Mouse (Mus musculus) stomach, postnatal 0 days (tissue): ENCODE results near the gene Gm21974. TPM values are rescaled to one million over a fixed set of nuclear protein-coding genes. Genes with fewer than 3 reads are reported as not detected.

Source experiments
- ATAC-seq: fragments of 200-750 bp; cut with Nextera tagmentation; 2 replicates; pipeline ENCODE4 v1.8.0; 2017; ENCODE audit not compliant: low FRiP score, low TSS enrichment
- DNase-seq: peaks from one replicate; pipeline ENCODE4 v3.0.0-alpha.2; 2016; ENCODE audit warnings: low spot score
- H3K27ac ChIP-seq: fragments of 300-500 bp; sonication (generic); replicated peaks from 2 replicates; pipeline ENCODE4 v1.5.1; 2014; ENCODE audit warnings: mild to moderate bottlenecking, control low read depth
- H3K27me3 ChIP-seq: fragments of 300-500 bp; sonication (generic); 2 replicates; pipeline ENCODE4 v1.6.1; 2014; ENCODE audit warnings: low read length; ENCODE audit not compliant: control insufficient read depth, insufficient read depth
- H3K36me3 ChIP-seq: fragments of 300-500 bp; sonication (generic); 2 replicates; pipeline ENCODE4 v1.6.1; 2014; ENCODE audit warnings: low read length, mixed read lengths; ENCODE audit not compliant: control insufficient read depth, insufficient read depth
- H3K4me1 ChIP-seq: fragments of 300-500 bp; sonication (generic); replicated peaks from 2 replicates; pipeline ENCODE4 v1.6.1; 2014; ENCODE audit warnings: antibody characterized with exemption; ENCODE audit not compliant: control insufficient read depth, insufficient read depth
- H3K4me2 ChIP-seq: fragments of 300-500 bp; sonication (generic); replicated peaks from 2 replicates; pipeline ENCODE4 v1.6.1; 2014; ENCODE audit warnings: low read depth, mild to moderate bottlenecking, control low read depth, moderate library complexity
- H3K4me3 ChIP-seq: fragments of 300-500 bp; sonication (generic); 2 replicates; pipeline ENCODE4 v1.5.1; 2014; ENCODE audit warnings: low read depth, low read length, control low read depth
- H3K9ac ChIP-seq: fragments of 300-500 bp; sonication (generic); 2 replicates; pipeline ENCODE4 v1.6.1; 2014; ENCODE audit warnings: mild to moderate bottlenecking, low read length, control low read depth, mixed read lengths
- H3K9me3 ChIP-seq: fragments of 300-500 bp; sonication (generic); 2 replicates; pipeline ENCODE4 v1.6.1; 2016; ENCODE audit warnings: low read length; ENCODE audit not compliant: control insufficient read depth
- CTCF ChIP-seq: IDR thresholded peaks from 2 replicates; pipeline ENCODE4 v1.5.1; 2016; ENCODE audit warnings: antibody characterized with exemption, low read depth, mild to moderate bottlenecking, moderate library complexity
- EP300 ChIP-seq: optimal IDR thresholded peaks from 2 replicates; pipeline ENCODE3; 2016; ENCODE audit warnings: antibody characterized with exemption
- WGBS: fragments of 180-500 bp; shearing (Covaris S2); extraction: QIAGEN DNeasy Blood & Tissue Kit; methylation state at CpG from one replicate; pipeline ENCODE4 v1.1.7; 2014; 5-methylcytosine and 5-hydroxymethylcytosine counted together
- polyA plus RNA-seq: library from polyadenylated mRNA; unstranded; fragments of >200 nt; fragmentation: Nextera tagmentation; extraction: Ambion mirVana; gene quantifications from 2 replicates; pipeline ENCODE4 v1.2.1, GENCODE M21; 2015

The Gm21974 gene
- polyA plus RNA-seq, 1 experiment from 2014 or later = not detected

DNA sequence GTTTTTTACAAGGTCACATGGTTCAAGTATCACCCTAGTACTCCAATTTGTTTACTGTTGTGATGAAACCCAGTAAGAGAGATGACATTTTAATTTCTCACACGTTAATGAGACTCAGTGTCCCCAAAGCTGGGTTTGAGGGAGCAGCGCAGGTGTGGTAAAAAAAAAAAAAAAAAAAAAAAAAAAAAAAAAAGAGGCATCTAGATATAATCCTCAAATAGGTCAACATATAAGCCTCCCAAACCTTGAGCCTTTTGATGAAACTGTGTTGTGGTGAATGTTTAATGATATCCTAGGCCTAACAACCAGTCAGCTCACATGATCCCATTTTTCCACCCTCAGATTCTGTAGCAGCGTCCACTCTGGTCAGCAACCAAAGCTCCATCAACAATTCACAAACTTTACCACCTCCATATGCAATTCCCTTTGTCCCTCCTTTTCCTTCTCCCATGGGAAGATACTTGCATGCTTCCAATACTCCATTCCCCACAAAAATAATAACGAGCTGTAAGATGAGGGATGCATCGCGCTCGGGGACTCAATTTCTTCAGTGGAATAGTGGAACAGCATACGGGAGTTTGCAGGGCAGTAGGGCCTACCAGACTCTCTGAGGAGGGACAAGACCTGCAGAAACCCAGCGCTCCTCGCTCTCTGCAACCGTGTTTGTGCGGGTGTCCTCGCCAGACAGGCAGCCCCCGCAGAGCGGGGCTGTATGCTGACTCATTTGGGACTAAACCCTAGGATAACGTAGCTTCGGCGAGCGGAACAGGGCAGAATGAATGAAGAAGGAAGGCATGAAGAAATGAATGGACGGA, 20.2 kb downstream of the Gm21974 start:
- WGBS = 3% methylated on average over 20 of the region's 20 CpGs
- Histone ChIP-seq H3K27me3 (no peaks in the 10 kb centered on the region), H3K4me2 (peak overlapping the region; percentile 68), H3K9me3 (no peaks in the 10 kb centered on the region), H3K27ac (peak overlapping the region; percentile 97), H3K9ac (peak overlapping the region; percentile 94), H3K4me1 (0 out of 2 replicates have a peak, but pooled peaks cover 3% of the 10 kb centered on the region), H3K4me3 (peak overlapping the region; percentile 97), H3K36me3 (peaks cover 16% of the 10 kb centered on the region)
- no peak for TF ChIP-seq EP300
- ATAC-seq (no peak), DNase-seq (no peak)

DNA sequence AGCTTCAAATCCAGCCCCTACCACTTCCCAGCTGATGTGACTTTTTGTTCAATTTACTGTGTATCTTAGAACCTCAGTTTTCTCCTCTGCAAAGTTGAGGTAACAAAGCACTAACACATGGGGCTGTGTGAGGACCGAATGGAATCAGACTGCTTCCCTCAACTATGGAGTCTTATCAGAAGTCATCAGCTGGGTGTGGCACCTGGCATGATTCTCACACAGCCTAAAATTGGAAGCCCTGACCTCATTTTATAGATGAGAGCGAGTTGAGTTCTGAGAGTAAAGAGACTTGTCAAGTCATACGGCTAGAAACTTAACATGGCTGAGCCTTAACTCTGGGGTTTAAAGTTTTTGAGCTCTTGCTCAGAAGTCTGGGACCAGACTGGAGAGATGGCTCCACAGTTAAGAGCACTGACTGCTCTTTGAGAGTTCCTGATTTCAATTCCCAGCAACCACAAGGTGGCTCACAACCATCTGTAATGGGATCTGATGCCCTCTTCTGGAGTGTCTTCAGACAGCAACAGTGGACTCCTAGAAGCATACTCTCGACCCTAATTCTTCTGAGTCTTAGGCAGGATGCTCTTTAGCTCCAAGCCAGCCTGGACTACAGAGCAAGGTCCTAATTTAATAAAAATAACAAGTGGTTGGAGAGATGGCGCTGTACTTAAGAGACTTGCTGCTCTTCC, 25.0 kb downstream of the Gm21974 start:
- no peaks in the 10 kb centered on the region for H3K9me3 ChIP-seq
- peaks cover 5% of the 10 kb centered on the region for H3K36me3 ChIP-seq
- H3K27me3 ChIP-seq = no peaks in the 10 kb centered on the region
- 0 out of 2 replicates have a peak, but pooled peaks cover 3% of the 10 kb centered on the region for H3K4me1 ChIP-seq
- H3K4me3 ChIP-seq = no peak overlapping the region
- DNase-seq = no peak
- WGBS = 75% methylated on average over 5 of the region's 5 CpGs
- ATAC-seq = no peak
- TF ChIP-seq CTCF (peak; percentile 62), EP300 (no peak)
- no peak overlapping the region for H3K4me2 ChIP-seq
- no peak overlapping the region for H3K9ac ChIP-seq
- H3K27ac ChIP-seq = no peak overlapping the region

DNA sequence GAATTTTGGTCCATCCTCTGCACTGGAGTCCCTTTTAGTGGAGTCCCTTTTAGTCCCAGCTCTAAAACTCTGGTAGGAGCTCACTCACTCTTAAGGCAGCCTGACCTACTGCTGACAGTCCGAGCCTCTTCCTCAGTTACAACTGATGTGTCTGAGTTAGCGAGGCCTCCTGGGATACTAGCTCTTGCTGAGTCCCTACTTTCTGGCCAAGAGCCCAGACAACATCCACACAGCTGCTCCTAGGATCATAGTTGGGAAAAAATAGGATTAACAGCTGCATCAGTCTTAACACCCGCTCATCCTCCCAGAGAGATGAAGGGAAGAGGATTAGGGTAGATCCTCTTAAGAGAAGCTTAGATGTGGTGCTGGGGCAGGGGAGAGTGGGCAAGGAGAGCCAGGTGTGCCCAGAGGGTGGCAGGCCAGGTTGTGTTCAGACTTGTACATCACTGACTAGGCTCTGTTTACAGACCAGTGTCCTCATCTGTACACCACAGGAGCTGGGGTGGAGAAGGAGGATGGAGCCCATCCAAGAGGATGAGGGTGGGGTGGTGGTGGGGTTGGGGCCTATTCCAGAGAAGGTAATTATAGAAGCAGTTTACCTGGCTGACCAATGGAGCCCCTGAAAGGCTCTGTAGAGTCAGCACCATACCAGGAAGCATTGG, 26.0 kb downstream of the Gm21974 start:
- H3K27me3 ChIP-seq = no peaks in the 10 kb centered on the region
- 0 out of 2 replicates have a peak overlapping the region, but pooled peaks have one; percentile 30 for H3K27ac ChIP-seq
- peak overlapping the region; percentile 35; the same call in 1 of the 2 replicates for H3K9ac ChIP-seq
- H3K4me1 ChIP-seq = 0 out of 2 replicates have a peak, but pooled peaks cover 3% of the 10 kb centered on the region
- H3K9me3 ChIP-seq = no peaks in the 10 kb centered on the region
- 32% methylated on average over 3 of the region's 3 CpGs for WGBS
- no peak for DNase-seq
- H3K36me3 ChIP-seq = peaks cover 5% of the 10 kb centered on the region
- no peak for TF ChIP-seq CTCF
- TF ChIP-seq EP300 = no peak
- ATAC-seq = peak; percentile 24
- H3K4me2 ChIP-seq = no peak overlapping the region
- H3K4me3 ChIP-seq = no peak overlapping the region

DNA sequence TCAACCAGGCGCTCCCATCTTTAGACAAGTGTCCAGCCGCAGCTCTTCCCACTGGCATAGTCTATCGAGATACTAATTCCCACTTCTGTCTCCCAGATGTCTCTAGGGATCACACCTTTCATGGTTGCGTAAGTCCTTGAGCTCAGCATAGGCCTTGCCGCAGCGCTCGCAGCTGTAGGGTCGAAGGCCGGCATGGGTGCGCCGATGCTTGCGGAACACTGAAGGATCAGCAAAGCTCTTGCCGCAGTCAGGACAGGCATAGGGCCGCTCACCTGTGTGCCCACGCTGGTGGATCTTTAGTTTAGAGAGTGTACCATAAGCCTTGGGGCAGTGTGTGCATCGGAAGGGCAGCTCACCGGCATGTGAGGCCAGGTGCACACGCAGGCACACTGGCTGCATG, 27.6 kb downstream of the Gm21974 start:
- DNase-seq (no peak), ATAC-seq (no peak)
- WGBS = 97% methylated on average over 18 of the region's 18 CpGs
- H3K27ac ChIP-seq = no peak overlapping the region
- no peaks in the 10 kb centered on the region for H3K9me3 ChIP-seq
- H3K4me1 ChIP-seq = 0 out of 2 replicates have a peak, but pooled peaks cover 3% of the 10 kb centered on the region
- no peak overlapping the region for H3K9ac ChIP-seq
- H3K27me3 ChIP-seq = no peaks in the 10 kb centered on the region
- no peak overlapping the region for H3K4me2 ChIP-seq
- TF ChIP-seq CTCF (no peak), EP300 (no peak)
- H3K36me3 ChIP-seq = peaks cover 5% of the 10 kb centered on the region
- no peak overlapping the region for H3K4me3 ChIP-seq

DNA sequence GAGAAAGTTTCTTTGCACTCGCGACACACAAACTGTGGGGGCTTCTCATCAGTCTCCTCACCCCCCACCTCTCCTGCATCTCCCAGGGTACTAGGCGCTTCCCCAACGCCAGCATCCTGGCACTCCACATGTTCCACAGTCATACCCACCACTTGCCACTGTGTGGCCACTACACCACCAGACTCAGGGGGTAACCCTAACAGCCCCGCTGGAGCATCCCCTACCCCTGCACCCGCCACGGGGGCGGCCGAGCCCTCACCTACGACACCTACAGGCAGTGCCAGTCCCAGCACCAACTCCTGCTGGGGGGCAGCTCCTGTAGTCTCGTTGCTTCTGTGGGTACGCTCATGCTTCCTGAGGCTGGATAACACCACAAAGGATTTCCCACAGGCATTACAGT, 28.8 kb downstream of the Gm21974 start:
- no peak for ATAC-seq
- H3K4me2 ChIP-seq = no peak overlapping the region
- WGBS = 95% methylated on average over 12 of the region's 12 CpGs
- no peak overlapping the region for H3K4me3 ChIP-seq
- H3K27me3 ChIP-seq = no peaks in the 10 kb centered on the region
- no peak overlapping the region for H3K9ac ChIP-seq
- no peaks in the 10 kb centered on the region for H3K9me3 ChIP-seq
- TF ChIP-seq CTCF = no peak
- TF ChIP-seq EP300 = no peak
- no peak for DNase-seq
- H3K4me1 ChIP-seq = 0 out of 2 replicates have a peak, but pooled peaks cover 3% of the 10 kb centered on the region
- no peak overlapping the region for H3K27ac ChIP-seq
- H3K36me3 ChIP-seq = peaks cover 5% of the 10 kb centered on the region
